Mouse (Mus musculus) urinary bladder, adult 2 months (tissue): Measurements from ENCODE around the gene Mboat2. TPM values are rescaled to one million over a fixed set of nuclear protein-coding genes. Genes with fewer than 3 reads are reported as not detected.

Experiments used
- DNase-seq: peaks from one replicate; pipeline ENCODE4 v3.0.0; 2022; ENCODE audit warnings: low spot score
- polyA plus RNA-seq: library from polyadenylated mRNA; depleted of rRNA; stranded (reverse); fragments of >200 nt; gene quantifications from 2 replicates; pipeline ENCODE4 v1.2.3, GENCODE M21; 2012

Gene Mboat2
- polyA plus RNA-seq, 1 experiment, result 16.9 TPM

- DNase-seq, result no peak
Observed at GRCm38 (mm10) chr12:24948344-24948743, 117.7 kb downstream of the Mboat2 start.

GRCm38 (mm10) chr12:24950376-24951046 is 119.8 kb downstream of the Mboat2 start:
- no peak for DNase-seq

- no peak for DNase-seq
Observed at GRCm38 (mm10) chr12:24952147-24952546, 121.5 kb downstream of the Mboat2 start.

- DNase-seq, result no peak
Observed at GRCm38 (mm10) chr12:24955137-24955536, 124.5 kb downstream of the Mboat2 start.

GRCm38 (mm10) chr12:24958526-24958925 is 127.8 kb downstream of the Mboat2 start:
- no peak for DNase-seq

GRCm38 (mm10) chr12:24961821-24962220 is 131.1 kb downstream of the Mboat2 start:
- DNase-seq, result no peak

- DNase-seq, result no peak
Observed at GRCm38 (mm10) chr12:24962362-24962967, 131.8 kb downstream of the Mboat2 start.

- no peak for DNase-seq
Observed at GRCm38 (mm10) chr12:24963393-24964022, 132.8 kb downstream of the Mboat2 start.

- no peak for DNase-seq
Observed at GRCm38 (mm10) chr12:24965406-24965805, 134.7 kb downstream of the Mboat2 start.

GRCm38 (mm10) chr12:24966046-24966445 is 135.4 kb downstream of the Mboat2 start:
- DNase-seq, result no peak

GRCm38 (mm10) chr12:24971490-24972200 is 141.0 kb downstream of the Mboat2 start:
- no peak for DNase-seq

- no peak for DNase-seq
Observed at GRCm38 (mm10) chr12:24972371-24973350, 142.0 kb downstream of the Mboat2 start.

GRCm38 (mm10) chr12:24973586-24973985 is 142.9 kb downstream of the Mboat2 start:
- no peak for DNase-seq

GRCm38 (mm10) chr12:24974446-24975114 is 143.9 kb downstream of the Mboat2 start, which contains the start of gene Kidins220:
TSS of gene Kidins220 (plus strand) at chr12:24974925.
- peak; percentile 92 for DNase-seq

- DNase-seq, result no peak
Observed at GRCm38 (mm10) chr12:24975115-24975733, 144.5 kb downstream of the Mboat2 start.

- no peak for DNase-seq
Observed at GRCm38 (mm10) chr12:24985226-24985625, 154.5 kb downstream of the Mboat2 start.

- no peak for DNase-seq
Observed at GRCm38 (mm10) chr12:24995350-24995749, 164.7 kb downstream of the Mboat2 start.

- no peak for DNase-seq
Observed at GRCm38 (mm10) chr12:25005350-25005749, 174.7 kb downstream of the Mboat2 start.

GRCm38 (mm10) chr12:25009957-25010356 is 179.3 kb downstream of the Mboat2 start:
- no peak for DNase-seq

- DNase-seq, result no peak
Observed at GRCm38 (mm10) chr12:25010416-25010815, 179.7 kb downstream of the Mboat2 start.
